Mouse (Mus musculus) liver, embryonic 16.5 days (tissue): ENCODE data around the gene Nprl3. TPM values are rescaled to one million over a fixed set of nuclear protein-coding genes. Genes with fewer than 3 reads are reported as not detected.

ENCODE experiments used
- ATAC-seq: fragments of 200-750 bp; cut with Nextera tagmentation; 2 replicates; pipeline ENCODE4 v1.8.0; 2017; ENCODE audit warnings: low read depth, mild to moderate bottlenecking, moderate number of reproducible peaks, moderate library complexity
- H3K27ac ChIP-seq: fragments of 300-500 bp; sonication (generic); 2 replicates; pipeline ENCODE4 v1.5.1; 2014; ENCODE audit warnings: mild to moderate bottlenecking, low read length
- H3K27me3 ChIP-seq: fragments of 300-500 bp; sonication (generic); 2 replicates; pipeline ENCODE4 v1.6.1; 2014; ENCODE audit warnings: low read depth, low read length, mixed read lengths; ENCODE audit not compliant: control insufficient read depth, insufficient read depth
- H3K36me3 ChIP-seq: fragments of 300-500 bp; sonication (generic); 2 replicates; pipeline ENCODE4 v1.6.1; 2014; ENCODE audit warnings: mild to moderate bottlenecking; ENCODE audit not compliant: control insufficient read depth, insufficient read depth
- H3K4me1 ChIP-seq: fragments of 300-500 bp; sonication (generic); 2 replicates; pipeline ENCODE4 v1.6.1; 2014; ENCODE audit warnings: low read depth, low read length, mixed read lengths; ENCODE audit not compliant: control insufficient read depth
- H3K4me2 ChIP-seq: fragments of 300-500 bp; sonication (generic); 2 replicates; pipeline ENCODE4 v1.6.1; 2014; ENCODE audit warnings: low read depth, low read length, mixed read lengths
- H3K4me3 ChIP-seq: fragments of 300-500 bp; sonication (generic); 2 replicates; pipeline ENCODE4 v1.5.1; 2014; ENCODE audit warnings: low read depth, mild to moderate bottlenecking, low read length
- H3K9ac ChIP-seq: fragments of 300-500 bp; sonication (generic); 2 replicates; pipeline ENCODE4 v1.6.1; 2014; ENCODE audit warnings: low read depth, low read length
- H3K9me3 ChIP-seq: fragments of 300-500 bp; sonication (generic); replicated peaks from 2 replicates; pipeline ENCODE4 v1.6.1; 2016; ENCODE audit warnings: low read length; ENCODE audit not compliant: control insufficient read depth
- WGBS: fragments of 180-500 bp; shearing (Covaris S2); extraction: QIAGEN DNeasy Blood & Tissue Kit; methylation state at CpG from one replicate; pipeline ENCODE4 v1.1.7; 2014; ENCODE audit not compliant: insufficient replicate concordance; 5-methylcytosine and 5-hydroxymethylcytosine counted together
- polyA plus RNA-seq: library from polyadenylated mRNA; unstranded; fragments of >200 nt; fragmentation: Nextera tagmentation; extraction: Ambion mirVana; gene quantifications from 2 replicates; pipeline ENCODE4 v1.2.1, GENCODE M21; 2015

The Nprl3 gene
- polyA plus RNA-seq, 1 experiment from 2014 or later: 30.8 TPM

DNA sequence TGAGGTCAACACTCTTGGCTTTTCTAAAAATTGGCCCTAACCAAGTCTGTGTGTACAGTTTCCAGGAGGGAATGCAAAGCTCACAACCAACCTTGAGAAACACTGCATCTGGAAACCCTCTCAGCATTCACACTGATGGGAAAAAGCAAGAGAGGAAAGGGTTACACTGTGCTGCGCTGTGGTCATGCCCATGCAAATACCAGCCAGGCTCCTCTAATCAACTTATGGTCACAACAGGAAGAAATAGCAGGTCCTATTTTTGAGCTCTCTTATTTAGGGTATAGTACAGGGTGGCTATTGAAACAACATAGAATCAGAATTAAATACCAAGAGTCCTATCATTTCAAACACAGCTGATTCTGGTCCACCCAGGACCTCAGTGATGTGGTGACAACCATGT is 22.9 kb downstream of the Nprl3 start:
- H3K9ac ChIP-seq: peak overlapping the region; percentile 73
- no peaks in the 10 kb centered on the region for H3K27me3 ChIP-seq
- peak overlapping the region; percentile 99 for H3K27ac ChIP-seq
- peaks cover 21% of the 10 kb centered on the region for H3K36me3 ChIP-seq
- no peaks in the 10 kb centered on the region for H3K9me3 ChIP-seq
- peaks cover 89% of the 10 kb centered on the region for H3K4me1 ChIP-seq
- 52% methylated on average over 1 of the region's 1 CpGs for WGBS
- no peak overlapping the region for H3K4me3 ChIP-seq
- no peak for ATAC-seq
- peak overlapping the region; percentile 61 for H3K4me2 ChIP-seq

- Histone ChIP-seq H3K4me2 (0 out of 2 replicates have a peak overlapping the region, but pooled peaks have one; percentile 30), H3K9ac (peak overlapping the region; percentile 73)
Measured at GRCm38 (mm10) chr11:32244064-32244463, 23.4 kb downstream of the Nprl3 start.

DNA sequence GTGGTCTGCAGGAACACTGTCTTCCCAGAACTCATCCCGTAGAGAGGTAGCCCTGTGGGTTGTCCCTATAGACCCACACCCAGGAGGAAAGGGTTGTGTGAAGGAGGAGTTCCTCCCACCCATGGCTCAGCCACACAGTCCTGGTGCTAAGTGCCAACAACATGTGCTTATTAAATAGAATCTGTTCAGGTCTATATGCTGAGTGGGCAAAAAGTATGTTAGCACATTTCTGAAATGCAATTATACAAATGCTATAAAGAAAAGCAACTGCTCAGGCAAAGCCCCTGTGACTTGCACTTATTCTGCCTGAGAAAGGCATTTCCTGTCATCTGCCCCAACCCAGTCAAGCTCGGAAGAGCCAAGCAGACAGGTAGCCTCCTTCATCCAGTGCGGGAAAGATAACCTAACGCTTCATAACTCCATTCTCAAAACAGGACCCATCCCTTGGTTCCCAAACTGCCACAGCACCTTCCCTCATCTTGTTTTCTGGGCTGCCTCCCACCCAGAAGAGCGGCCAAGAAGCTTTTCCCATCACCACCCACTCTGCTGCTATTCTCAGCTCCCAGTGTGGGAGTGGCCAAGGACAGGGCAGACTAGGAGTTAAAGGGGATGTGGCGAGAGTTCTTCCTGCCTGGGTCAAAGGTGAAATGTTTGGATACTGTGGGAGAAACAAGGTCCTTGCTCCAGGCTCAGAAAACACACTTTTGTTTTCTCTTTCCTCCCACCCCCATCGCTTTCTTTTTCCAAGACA is 24.1 kb downstream of the Nprl3 start:
- ATAC-seq: no peak
- Histone ChIP-seq H3K9me3 (no peaks in the 10 kb centered on the region), H3K9ac (peak overlapping the region; percentile 73), H3K27me3 (no peaks in the 10 kb centered on the region), H3K4me3 (no peak overlapping the region), H3K4me2 (peak overlapping the region; percentile 32; the same call in 1 of the 2 replicates), H3K27ac (peak overlapping the region; percentile 99), H3K36me3 (peaks cover 22% of the 10 kb centered on the region), H3K4me1 (peaks cover 87% of the 10 kb centered on the region)
- 73% methylated on average over 7 of the region's 7 CpGs for WGBS

More at GRCm38 (mm10) chr11:32244064-32244463, 23.4 kb downstream of the Nprl3 start:
- Histone ChIP-seq H3K4me3 (no peak overlapping the region), H3K4me1 (peaks cover 87% of the 10 kb centered on the region), H3K9me3 (no peaks in the 10 kb centered on the region), H3K27ac (peak overlapping the region; percentile 99), H3K27me3 (no peaks in the 10 kb centered on the region), H3K36me3 (peaks cover 19% of the 10 kb centered on the region)
- WGBS: 70% methylated on average over 3 of the region's 3 CpGs
- no peak for ATAC-seq

DNA sequence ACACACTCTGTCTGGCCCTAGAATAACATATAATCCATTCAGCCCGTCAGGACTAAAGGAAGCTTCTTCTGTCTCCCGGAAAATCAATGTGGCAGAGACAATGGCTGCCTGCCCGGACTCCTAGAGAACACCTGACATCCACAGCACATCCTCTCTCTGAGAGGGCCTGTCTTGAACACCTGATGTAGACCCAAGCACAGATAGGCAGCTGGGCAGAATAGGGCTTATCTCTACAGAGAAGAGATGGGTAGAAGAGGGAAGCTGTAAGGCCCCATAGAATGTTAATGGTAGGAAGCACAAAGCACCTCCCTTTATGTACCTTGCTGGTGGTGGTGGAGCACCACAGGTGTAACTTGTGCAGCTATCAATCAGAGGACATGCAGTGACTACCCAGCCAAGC is 25.3 kb downstream of the Nprl3 start:
- Histone ChIP-seq H3K27me3 (no peaks in the 10 kb centered on the region), H3K4me2 (peak overlapping the region; percentile 32; the same call in 1 of the 2 replicates), H3K4me3 (no peak overlapping the region), H3K27ac (peak overlapping the region; percentile 99), H3K4me1 (peaks cover 88% of the 10 kb centered on the region), H3K36me3 (peaks cover 25% of the 10 kb centered on the region), H3K9me3 (no peaks in the 10 kb centered on the region), H3K9ac (peak overlapping the region; percentile 73)
- ATAC-seq: no peak
- 71% methylated on average over 3 of the region's 3 CpGs for WGBS

GRCm38 (mm10) chr11:32241391-32241790 is 26.1 kb downstream of the Nprl3 start:
- H3K9ac ChIP-seq: peak overlapping the region; percentile 73
- peaks cover 33% of the 10 kb centered on the region for H3K36me3 ChIP-seq
- H3K4me1 ChIP-seq: peaks cover 88% of the 10 kb centered on the region
- no peak overlapping the region for H3K4me3 ChIP-seq
- H3K4me2 ChIP-seq: no peak overlapping the region
- ATAC-seq: no peak
- H3K27ac ChIP-seq: peak overlapping the region; percentile 99
- H3K9me3 ChIP-seq: no peaks in the 10 kb centered on the region
- H3K27me3 ChIP-seq: no peaks in the 10 kb centered on the region

- Histone ChIP-seq H3K9me3 (no peaks in the 10 kb centered on the region), H3K4me3 (peak overlapping the region; percentile 1; the same call in 1 of the 2 replicates), H3K4me1 (peaks cover 63% of the 10 kb centered on the region), H3K4me2 (peak overlapping the region; percentile 35), H3K36me3 (peaks cover 62% of the 10 kb centered on the region), H3K9ac (peak overlapping the region; percentile 59), H3K27ac (peak overlapping the region; percentile 99), H3K27me3 (no peaks in the 10 kb centered on the region)
- 72% methylated on average over 5 of the region's 5 CpGs for WGBS
- ATAC-seq: peak; percentile 56
Measured at GRCm38 (mm10) chr11:32238093-32238860, 29.2 kb downstream of the Nprl3 start.

GRCm38 (mm10) chr11:32237411-32237795 is 30.1 kb downstream of the Nprl3 start:
- peak overlapping the region; percentile 59 for H3K9ac ChIP-seq
- peak overlapping the region; percentile 99 for H3K27ac ChIP-seq
- WGBS: 82% methylated on average over 3 of the region's 3 CpGs
- ATAC-seq: no peak
- H3K4me2 ChIP-seq: no peak overlapping the region
- no peak overlapping the region for H3K4me3 ChIP-seq
- no peaks in the 10 kb centered on the region for H3K27me3 ChIP-seq
- H3K36me3 ChIP-seq: peaks cover 69% of the 10 kb centered on the region
- no peaks in the 10 kb centered on the region for H3K9me3 ChIP-seq
- peaks cover 54% of the 10 kb centered on the region for H3K4me1 ChIP-seq

DNA sequence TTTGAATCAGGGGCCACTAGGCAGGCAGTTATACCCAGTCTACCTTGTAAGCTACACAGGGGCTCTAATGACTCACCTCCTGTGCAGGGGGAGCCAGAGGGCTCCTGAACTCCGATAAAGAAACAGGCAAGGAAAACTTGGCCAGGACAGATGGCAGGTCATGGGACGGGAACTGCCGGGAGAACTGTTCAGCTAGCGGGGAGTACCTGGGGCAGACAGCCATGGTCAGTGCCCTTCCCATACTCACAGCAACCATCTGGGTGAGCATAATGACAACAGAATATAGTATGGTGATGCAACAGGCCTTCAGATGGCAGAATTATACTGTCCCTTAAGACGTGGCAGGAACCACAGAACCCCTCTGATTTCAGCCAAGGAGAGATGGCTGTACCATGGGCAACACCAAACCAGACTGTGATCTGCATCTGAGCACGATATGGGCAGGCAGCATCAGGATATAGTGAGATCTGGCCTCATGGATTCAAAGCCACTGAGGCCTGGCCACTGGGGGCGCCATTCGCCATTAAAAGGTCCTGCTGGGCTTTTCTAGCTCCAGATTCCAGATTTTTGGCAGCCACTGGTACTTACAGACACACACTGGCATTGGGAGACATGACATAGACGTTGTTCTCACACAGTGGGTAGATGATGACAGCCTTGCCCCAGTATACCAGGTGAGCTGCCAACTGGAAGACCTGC is 30.6 kb downstream of the Nprl3 start:
- Histone ChIP-seq H3K4me3 (no peak overlapping the region), H3K9ac (peak overlapping the region; percentile 1; the same call in 1 of the 2 replicates), H3K9me3 (no peaks in the 10 kb centered on the region), H3K4me1 (peaks cover 48% of the 10 kb centered on the region), H3K27ac (peak overlapping the region; percentile 99), H3K4me2 (no peak overlapping the region), H3K36me3 (peaks cover 75% of the 10 kb centered on the region), H3K27me3 (no peaks in the 10 kb centered on the region)
- WGBS: 55% methylated on average over 9 of the region's 9 CpGs
- no peak for ATAC-seq
